Mouse (Mus musculus) right cerebral cortex, postnatal 10 days (tissue): Measurements from ENCODE around the gene Tmem43.

Experiments used
- DNase-seq, 2 experiments: peaks; one replicate each; pipeline ENCODE4 v3.0.0; 2021; ENCODE audit warnings: low spot score in 2 of 2

The Tmem43 gene

DNA sequence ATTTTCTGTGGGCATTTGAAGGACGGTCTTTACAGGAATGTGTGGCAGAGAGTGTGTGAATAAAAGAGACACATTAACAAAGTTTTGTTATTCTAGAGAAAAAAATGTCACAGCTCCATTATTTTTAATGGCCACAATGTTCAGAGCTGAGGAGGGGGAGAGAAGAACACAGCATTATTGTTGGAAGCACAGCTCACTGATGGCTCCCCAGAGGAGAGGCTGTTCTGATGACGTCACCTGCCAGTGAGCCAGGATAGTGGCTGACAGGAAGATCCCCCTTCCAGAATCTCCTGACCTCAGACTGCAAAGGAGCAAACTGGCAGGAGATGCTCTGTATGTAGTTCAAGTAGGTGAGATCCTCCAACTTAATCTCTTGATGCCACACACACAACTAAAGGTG lies 60.3 kb downstream of the Tmem43 start:
- DNase-seq: no peak

- no peak for DNase-seq
These were observed 60.8 kb downstream of the Tmem43 start for GRCm38 (mm10) chr6:91534268-91534667.

- no peak for DNase-seq
These were observed 61.7 kb downstream of the Tmem43 start for GRCm38 (mm10) chr6:91535231-91535630.

GRCm38 (mm10) chr6:91536047-91536765 lies 62.7 kb downstream of the Tmem43 start:
- DNase-seq: no peak
